Mouse (Mus musculus): ENCODE measurements at regions not wholly inside any gene's neighbourhood (a gene's known extent, or its start where the extent isn't known, plus 50 kb on each side); places are given as distances from the start of the nearest gene placed in this dataset.

- Histone ChIP-seq H3K4me2 (no peak overlapping the region), H3K9ac (no peak overlapping the region), H3K4me3 (replicated peaks) (no peak overlapping the region), H3K27ac (no peak overlapping the region), H3K36me3 (no peaks in the 10 kb centered on the region), H3K9me3 (replicated peaks) (no peaks in the 10 kb centered on the region), H3K27me3 (no peaks in the 10 kb centered on the region), H3K4me1 (peaks cover 7% of the 10 kb centered on the region; the same call in 1 of the 2 replicates)
- 88% methylated on average over 2 of the region's 2 CpGs for WGBS
- ATAC-seq (replicated peaks; ENCODE audit: low FRiP score), result no peak
These were observed 115.8 kb downstream of the Lnpk start for GRCm38 (mm10) chr2:74463407-74463806.

DNA sequence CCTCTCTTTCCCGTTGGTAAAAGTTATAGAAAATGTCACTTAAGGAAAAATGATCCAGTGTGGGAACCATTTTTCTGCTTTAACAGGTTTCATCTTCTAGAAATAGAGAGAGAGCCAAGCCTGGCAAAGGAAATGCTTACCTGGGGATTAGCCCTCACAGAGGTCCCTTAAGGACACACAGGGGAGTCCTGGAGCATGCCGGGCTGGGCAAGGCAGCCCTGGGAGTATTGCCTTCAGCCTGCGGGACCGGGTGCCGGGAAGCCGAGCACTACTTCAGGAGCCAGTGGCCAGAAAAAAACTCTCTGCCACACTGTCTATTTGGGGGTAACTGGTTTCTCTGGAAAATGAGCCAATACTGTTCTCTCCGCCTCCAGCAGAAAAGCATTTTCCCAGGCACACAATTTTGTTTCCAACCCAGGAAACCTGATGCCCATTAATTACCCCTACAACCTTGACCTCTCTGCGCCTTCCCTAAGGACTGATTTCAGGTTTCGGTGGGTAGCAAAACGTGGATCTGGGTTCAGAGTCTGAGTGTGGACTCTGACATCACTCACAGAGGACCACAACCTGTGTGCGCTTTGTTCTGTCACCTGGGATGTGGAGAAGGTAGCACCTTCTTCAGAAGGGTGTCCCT lies 117.9 kb downstream of the Lnpk start:
- no peak; the same call in 1 of the 2 replicates for ATAC-seq (replicated peaks; ENCODE audit: low FRiP score)
- H3K4me2 ChIP-seq, result 0 out of 2 replicates have a peak overlapping the region, but pooled peaks have one; percentile 12
- H3K36me3 ChIP-seq, result no peaks in the 10 kb centered on the region
- H3K4me1 ChIP-seq, result peaks cover 7% of the 10 kb centered on the region; the same call in 1 of the 2 replicates
- no peaks in the 10 kb centered on the region for H3K27me3 ChIP-seq
- no peak overlapping the region for H3K9ac ChIP-seq
- H3K9me3 ChIP-seq (replicated peaks), result no peaks in the 10 kb centered on the region
- WGBS, result 28% methylated on average over 11 of the region's 11 CpGs
- H3K4me3 ChIP-seq (replicated peaks), result no peak overlapping the region
- H3K27ac ChIP-seq, result peak overlapping the region; percentile 48; the same call in 1 of the 2 replicates

GRCm38 (mm10) chr2:74454431-74454830 lies 124.8 kb downstream of the Lnpk start:
- Histone ChIP-seq H3K27me3 (no peaks in the 10 kb centered on the region), H3K4me2 (no peak overlapping the region), H3K27ac (no peak overlapping the region), H3K4me3 (replicated peaks) (no peak overlapping the region), H3K4me1 (0 out of 2 replicates have a peak, but pooled peaks cover 4% of the 10 kb centered on the region), H3K36me3 (no peaks in the 10 kb centered on the region), H3K9ac (no peak overlapping the region), H3K9me3 (replicated peaks) (no peaks in the 10 kb centered on the region)
- WGBS, result 37% methylated on average over 4 of the region's 4 CpGs
- ATAC-seq (replicated peaks; ENCODE audit: low FRiP score), result no peak

GRCm38 (mm10) chr2:74452679-74453078 lies 126.6 kb downstream of the Lnpk start:
- no peak overlapping the region for H3K4me3 ChIP-seq (replicated peaks)
- 0 out of 2 replicates have a peak, but pooled peaks cover 4% of the 10 kb centered on the region for H3K4me1 ChIP-seq
- no peak overlapping the region for H3K27ac ChIP-seq
- no peaks in the 10 kb centered on the region for H3K36me3 ChIP-seq
- H3K27me3 ChIP-seq, result no peaks in the 10 kb centered on the region
- 97% methylated on average over 1 of the region's 1 CpGs for WGBS
- ATAC-seq (replicated peaks; ENCODE audit: low FRiP score), result no peak
- no peaks in the 10 kb centered on the region for H3K9me3 ChIP-seq (replicated peaks)
- H3K4me2 ChIP-seq, result no peak overlapping the region
- no peak overlapping the region for H3K9ac ChIP-seq

DNA sequence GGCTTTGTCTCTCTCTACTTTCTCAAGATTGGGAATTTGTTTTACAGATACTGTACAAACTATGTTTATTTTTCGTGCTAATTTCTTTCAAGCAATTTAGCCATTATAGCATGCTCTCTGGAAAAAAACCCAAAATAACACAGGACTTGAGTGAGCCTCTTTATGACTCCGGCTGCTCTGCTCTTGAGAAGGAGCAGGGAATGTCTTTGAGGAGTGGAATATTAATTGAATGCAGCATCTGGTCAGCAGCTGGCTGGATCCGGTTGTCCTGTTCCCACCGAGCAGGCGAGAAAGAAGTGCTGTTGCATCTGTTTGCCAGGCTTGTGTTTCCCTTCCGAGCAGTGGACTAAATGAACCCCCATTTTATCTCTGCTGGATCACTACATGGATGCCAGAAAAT lies 127.7 kb downstream of the Lnpk start:
- 0 out of 2 replicates have a peak overlapping the region, but pooled peaks have one; percentile 13 for H3K27ac ChIP-seq
- no peaks in the 10 kb centered on the region for H3K9me3 ChIP-seq (replicated peaks)
- no peaks in the 10 kb centered on the region for H3K27me3 ChIP-seq
- no peak overlapping the region for H3K9ac ChIP-seq
- peak overlapping the region; percentile 28 for H3K4me2 ChIP-seq
- ATAC-seq (replicated peaks; ENCODE audit: low FRiP score), result no peak; the same call in 1 of the 2 replicates
- no peak overlapping the region for H3K4me3 ChIP-seq (replicated peaks)
- 0 out of 2 replicates have a peak, but pooled peaks cover 4% of the 10 kb centered on the region for H3K4me1 ChIP-seq
- 17% methylated on average over 6 of the region's 6 CpGs for WGBS
- no peaks in the 10 kb centered on the region for H3K36me3 ChIP-seq

GRCm38 (mm10) chr2:74451038-74451437 lies 128.2 kb downstream of the Lnpk start:
- ATAC-seq (replicated peaks; ENCODE audit: low FRiP score), result no peak
- Histone ChIP-seq H3K9ac (no peak overlapping the region), H3K4me2 (peak overlapping the region; percentile 28), H3K36me3 (no peaks in the 10 kb centered on the region), H3K4me3 (replicated peaks) (no peak overlapping the region), H3K4me1 (0 out of 2 replicates have a peak, but pooled peaks cover 4% of the 10 kb centered on the region), H3K9me3 (replicated peaks) (no peaks in the 10 kb centered on the region), H3K27ac (0 out of 2 replicates have a peak overlapping the region, but pooled peaks have one; percentile 13), H3K27me3 (no peaks in the 10 kb centered on the region)
- 53% methylated on average over 4 of the region's 4 CpGs for WGBS

GRCm38 (mm10) chr2:74450064-74450765 lies 129.0 kb downstream of the Lnpk start:
- H3K4me3 ChIP-seq (replicated peaks), result no peak overlapping the region
- no peaks in the 10 kb centered on the region for H3K9me3 ChIP-seq (replicated peaks)
- H3K27ac ChIP-seq, result no peak overlapping the region
- H3K4me1 ChIP-seq, result 0 out of 2 replicates have a peak, but pooled peaks cover 4% of the 10 kb centered on the region
- H3K36me3 ChIP-seq, result no peaks in the 10 kb centered on the region
- no peak for ATAC-seq (replicated peaks; ENCODE audit: low FRiP score)
- no peak overlapping the region for H3K9ac ChIP-seq
- WGBS, result 76% methylated on average over 11 of the region's 11 CpGs
- H3K4me2 ChIP-seq, result no peak overlapping the region
- no peaks in the 10 kb centered on the region for H3K27me3 ChIP-seq

DNA sequence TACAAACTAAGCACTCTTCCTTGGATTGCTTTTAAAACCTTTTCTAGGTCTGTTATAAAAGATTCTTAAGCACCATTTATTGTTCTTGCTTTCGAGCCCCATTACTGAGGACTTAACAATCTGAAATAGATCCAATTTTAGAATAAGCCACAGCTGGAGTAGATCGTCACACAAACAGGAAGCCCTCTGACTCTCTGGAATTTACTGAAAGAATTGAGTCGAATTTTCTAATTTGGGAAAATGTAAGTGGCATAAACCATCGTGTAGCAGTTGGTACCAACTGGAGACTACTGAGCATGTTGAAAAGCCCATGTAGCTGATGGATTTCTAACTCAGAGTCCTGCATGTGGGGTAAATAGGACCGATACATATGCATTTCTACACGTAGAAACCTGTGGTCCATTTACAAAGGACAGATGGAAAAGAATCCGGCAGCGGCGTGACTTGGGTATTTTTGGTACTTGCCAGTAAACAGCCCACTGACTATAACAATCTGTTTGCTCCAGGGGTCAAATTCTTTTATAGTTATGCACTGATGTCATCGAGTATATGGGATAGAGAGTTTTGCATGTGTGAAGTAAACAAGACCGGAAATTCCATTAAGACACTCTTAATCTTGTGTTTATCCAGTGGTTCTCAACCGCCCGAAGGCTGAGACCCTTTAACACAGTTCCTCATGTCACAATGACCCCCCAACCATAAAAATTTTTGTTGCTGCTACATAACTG lies 143.9 kb downstream of the Lnpk start:
- WGBS, result 77% methylated on average over 13 of the region's 13 CpGs
- H3K4me3 ChIP-seq (replicated peaks), result no peak overlapping the region
- H3K36me3 ChIP-seq, result no peaks in the 10 kb centered on the region
- no peak overlapping the region for H3K4me2 ChIP-seq
- H3K9ac ChIP-seq, result no peak overlapping the region
- no peak for ATAC-seq (replicated peaks; ENCODE audit: low FRiP score)
- H3K27me3 ChIP-seq, result no peaks in the 10 kb centered on the region
- no peaks in the 10 kb centered on the region for H3K4me1 ChIP-seq
- H3K27ac ChIP-seq, result peak overlapping the region; percentile 28; the same call in 1 of the 2 replicates
- H3K9me3 ChIP-seq (replicated peaks), result peaks cover 6% of the 10 kb centered on the region

DNA sequence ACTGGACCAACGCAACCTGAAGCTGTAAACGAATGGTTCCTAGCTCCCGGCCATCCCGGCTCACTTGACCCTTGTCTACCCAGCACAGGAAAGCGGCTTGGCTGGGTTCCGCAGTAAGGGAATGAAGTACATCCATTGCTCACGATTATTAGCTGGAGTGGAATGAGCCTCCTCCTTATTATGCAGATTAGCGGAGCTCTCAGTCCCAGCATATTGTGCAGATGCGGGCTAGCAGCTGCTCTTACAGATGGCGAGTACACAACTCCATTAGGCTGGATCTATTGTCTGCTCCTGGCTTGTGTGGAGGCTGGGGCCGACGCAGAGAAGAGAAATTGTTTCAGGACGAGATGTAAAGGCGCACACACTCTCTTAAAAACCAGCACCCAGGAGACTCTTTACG lies 152.5 kb downstream of the Lnpk start:
- H3K27ac ChIP-seq, result no peak overlapping the region

DNA sequence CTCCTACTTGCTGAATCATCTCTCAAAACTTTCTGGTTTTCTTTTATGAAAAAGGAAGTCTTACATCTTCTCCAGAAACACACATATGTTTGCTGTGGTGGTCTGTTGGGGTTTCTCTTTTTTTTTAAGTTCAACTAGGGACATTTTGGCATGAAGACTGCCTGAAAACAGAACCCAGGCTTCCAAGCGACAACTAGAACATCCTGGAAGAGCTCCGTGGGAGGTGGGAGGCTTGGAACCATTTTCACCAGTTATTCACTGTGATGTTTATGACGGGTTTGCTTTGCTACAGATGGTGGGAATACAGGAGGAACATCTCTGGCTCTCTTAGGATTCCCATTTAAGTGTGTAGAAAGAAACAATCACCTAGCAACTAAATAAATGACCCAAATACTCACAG lies 154.5 kb downstream of the Lnpk start:
- no peaks in the 10 kb centered on the region for H3K9me3 ChIP-seq (replicated peaks)
- no peak for ATAC-seq (replicated peaks; ENCODE audit: low FRiP score)
- WGBS, result 86% methylated on average over 3 of the region's 3 CpGs
- H3K9ac ChIP-seq, result no peak overlapping the region
- no peaks in the 10 kb centered on the region for H3K27me3 ChIP-seq
- no peaks in the 10 kb centered on the region for H3K4me1 ChIP-seq
- H3K4me3 ChIP-seq (replicated peaks), result no peak overlapping the region
- no peaks in the 10 kb centered on the region for H3K36me3 ChIP-seq
- no peak overlapping the region for H3K4me2 ChIP-seq
- H3K27ac ChIP-seq, result no peak overlapping the region

More for the DNA sequence above, 152.5 kb downstream of the Lnpk start:
- Histone ChIP-seq H3K4me2 (no peak overlapping the region), H3K9me3 (replicated peaks) (no peaks in the 10 kb centered on the region), H3K4me3 (replicated peaks) (no peak overlapping the region), H3K36me3 (no peaks in the 10 kb centered on the region), H3K27me3 (no peaks in the 10 kb centered on the region), H3K9ac (no peak overlapping the region), H3K4me1 (no peaks in the 10 kb centered on the region)
- no peak for ATAC-seq (replicated peaks; ENCODE audit: low FRiP score)
- 74% methylated on average over 15 of the region's 15 CpGs for WGBS

- 80% methylated on average over 4 of the region's 4 CpGs for WGBS
These were observed 163.1 kb downstream of the Lnpk start for GRCm38 (mm10) chr2:74416097-74416496.

DNA sequence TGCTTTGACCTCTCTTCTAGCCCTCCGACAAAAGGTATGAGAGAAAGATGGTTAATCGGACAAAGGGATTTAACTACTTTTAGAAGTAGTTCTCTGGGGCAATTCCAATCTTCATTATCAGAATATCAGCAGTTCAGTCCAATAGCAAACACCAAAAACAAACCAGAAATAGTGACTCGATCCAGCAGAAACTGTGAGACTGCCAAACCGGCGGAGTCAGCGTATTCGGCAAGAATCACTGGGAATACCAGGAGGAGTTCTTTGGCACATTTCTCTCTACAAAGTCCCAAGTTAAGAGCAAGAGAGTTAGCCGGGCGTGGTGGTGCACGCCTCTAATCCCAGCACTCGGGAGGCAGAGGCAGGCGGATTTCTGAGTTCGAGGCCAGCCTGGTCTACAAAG lies 164.5 kb downstream of the Lnpk start:
- Histone ChIP-seq H3K27ac (no peak overlapping the region), H3K36me3 (no peaks in the 10 kb centered on the region), H3K4me1 (no peaks in the 10 kb centered on the region), H3K4me2 (no peak overlapping the region), H3K9me3 (replicated peaks) (no peaks in the 10 kb centered on the region), H3K9ac (no peak overlapping the region), H3K4me3 (replicated peaks) (no peak overlapping the region), H3K27me3 (no peaks in the 10 kb centered on the region)
- WGBS, result 95% methylated on average over 13 of the region's 13 CpGs
- no peak for ATAC-seq (replicated peaks; ENCODE audit: low FRiP score)

More at GRCm38 (mm10) chr2:74416097-74416496, 163.1 kb downstream of the Lnpk start:
- no peaks in the 10 kb centered on the region for H3K9me3 ChIP-seq (replicated peaks)
- H3K4me2 ChIP-seq, result no peak overlapping the region
- H3K27me3 ChIP-seq, result no peaks in the 10 kb centered on the region
- H3K36me3 ChIP-seq, result no peaks in the 10 kb centered on the region
- no peak for ATAC-seq (replicated peaks; ENCODE audit: low FRiP score)
- H3K9ac ChIP-seq, result no peak overlapping the region
- H3K27ac ChIP-seq, result no peak overlapping the region
- no peaks in the 10 kb centered on the region for H3K4me1 ChIP-seq
- H3K4me3 ChIP-seq (replicated peaks), result no peak overlapping the region
